Mouse (Mus musculus): Measurements from ENCODE around the gene Gtf3a. TPM values are rescaled to one million over a fixed set of nuclear protein-coding genes. Genes with fewer than 3 reads are reported as not detected.

Gene Gtf3a
- total RNA-seq, 1 experiment from 2014 or later, result 32.3 TPM

DNA sequence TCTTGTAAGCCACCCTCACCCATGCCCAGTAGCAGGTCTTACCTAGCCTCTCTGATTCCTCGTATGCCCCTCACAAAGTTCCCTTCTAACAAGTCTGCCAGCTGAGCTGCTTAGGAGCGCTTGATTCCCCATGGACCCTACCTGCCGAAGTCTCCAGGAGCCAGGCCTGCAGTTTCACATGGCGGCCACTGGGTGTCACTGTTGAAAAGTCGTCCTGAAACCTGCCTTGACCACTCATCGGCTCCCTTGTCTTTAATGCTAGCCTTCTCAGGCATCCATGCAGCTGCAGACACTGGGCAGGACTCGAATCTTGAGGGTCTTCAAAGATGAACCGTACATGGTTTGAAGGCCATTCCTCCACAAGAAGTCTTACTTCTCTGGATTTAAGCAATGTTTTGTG is 34.8 kb downstream of the Gtf3a start:
- peak; percentile 75 for DNase-seq

DNA sequence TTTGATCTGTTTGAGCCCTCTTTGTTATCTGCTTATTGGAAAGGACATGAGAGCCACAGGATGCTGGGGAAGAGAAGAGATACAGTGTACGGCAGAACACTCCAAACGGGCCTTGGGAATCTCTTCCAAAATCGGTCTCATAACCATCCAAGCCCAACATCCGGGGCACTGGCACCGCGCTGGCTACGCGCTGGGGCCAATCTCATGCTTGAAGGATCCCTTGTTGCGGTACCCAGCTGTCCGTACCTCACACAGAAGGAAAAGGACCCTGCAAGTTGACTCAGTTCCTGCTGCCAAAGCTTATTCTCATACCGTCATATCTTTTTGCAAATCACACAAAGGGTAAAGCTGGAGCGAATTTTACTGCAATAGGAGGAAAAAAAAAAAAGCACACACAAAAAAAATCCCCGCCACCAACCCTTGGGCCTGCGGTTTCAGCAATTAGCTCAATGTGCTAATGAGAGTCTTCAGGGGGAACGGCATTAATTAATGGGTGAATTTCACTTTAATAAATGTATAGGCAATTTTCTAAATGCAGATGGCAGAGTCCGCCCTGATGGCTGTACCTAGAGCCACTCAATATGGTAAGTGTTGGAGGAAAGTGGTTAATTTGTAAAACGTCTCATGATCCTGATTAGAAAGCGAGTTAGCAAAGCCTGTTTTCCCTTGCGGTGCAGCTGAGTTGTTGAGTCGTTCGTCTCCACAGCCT is 37.4 kb downstream of the Gtf3a start:
- DNase-seq, result no peak

DNA sequence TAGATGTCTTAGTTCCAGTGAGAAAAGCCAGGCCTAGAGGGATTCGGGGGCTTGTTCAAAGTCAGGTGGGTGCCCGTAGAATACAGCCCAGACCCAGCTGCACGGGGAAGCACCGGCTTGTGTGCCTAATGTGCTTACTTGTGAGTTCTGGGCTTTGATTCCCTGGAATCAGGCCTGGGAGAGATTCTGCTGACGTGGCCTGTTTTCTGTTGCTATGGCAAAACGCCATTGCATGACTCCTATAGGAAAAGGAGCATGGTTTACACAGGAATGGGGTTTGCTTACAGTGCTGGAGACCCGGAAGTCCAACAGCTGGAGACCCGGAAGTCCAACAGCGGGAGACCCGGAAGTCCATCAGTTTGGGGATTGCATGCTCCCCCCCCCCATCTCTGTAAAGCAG is 39.1 kb downstream of the Gtf3a start:
- no peak for DNase-seq

DNA sequence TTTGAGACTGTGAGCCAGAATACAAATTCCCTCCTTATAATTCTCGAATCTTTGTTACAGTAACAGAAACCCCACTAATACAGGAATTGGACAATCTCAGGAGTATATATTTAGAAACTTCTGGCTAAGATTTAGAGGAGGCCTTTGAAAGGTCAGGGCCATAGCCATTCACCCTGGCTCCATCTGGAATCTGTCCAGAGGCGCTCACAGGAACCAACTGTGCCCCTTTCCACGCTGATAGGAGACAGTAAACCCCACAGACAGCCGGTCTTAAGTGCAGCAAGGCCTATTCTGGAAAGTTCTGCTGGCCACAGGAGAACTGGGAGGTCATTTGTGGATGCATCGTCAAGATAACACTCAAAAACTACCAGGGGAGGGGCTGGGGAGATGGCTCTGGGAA is 40.6 kb downstream of the Gtf3a start:
- peak; percentile 80 for DNase-seq

DNA sequence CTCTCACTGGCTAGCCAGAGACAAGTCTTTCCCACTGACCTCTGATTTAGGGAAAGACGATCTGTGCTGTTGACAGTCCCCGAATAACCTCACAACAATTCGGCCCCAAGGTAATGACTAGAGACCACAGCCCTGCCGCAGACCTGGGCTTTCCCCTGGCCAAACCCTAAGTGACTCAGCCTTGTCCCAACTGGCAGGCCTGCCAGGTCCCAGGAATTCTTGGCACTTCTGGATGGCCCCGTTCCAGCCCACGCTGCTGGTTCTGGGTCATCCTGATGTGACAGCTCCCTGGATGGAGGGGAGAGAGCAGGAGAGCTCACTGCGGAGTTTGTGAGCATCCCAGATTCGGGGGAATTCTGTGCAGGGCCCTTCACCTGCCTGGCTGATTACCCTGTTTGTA is 45.1 kb downstream of the Gtf3a start:
- DNase-seq, result peak; percentile 90

DNA sequence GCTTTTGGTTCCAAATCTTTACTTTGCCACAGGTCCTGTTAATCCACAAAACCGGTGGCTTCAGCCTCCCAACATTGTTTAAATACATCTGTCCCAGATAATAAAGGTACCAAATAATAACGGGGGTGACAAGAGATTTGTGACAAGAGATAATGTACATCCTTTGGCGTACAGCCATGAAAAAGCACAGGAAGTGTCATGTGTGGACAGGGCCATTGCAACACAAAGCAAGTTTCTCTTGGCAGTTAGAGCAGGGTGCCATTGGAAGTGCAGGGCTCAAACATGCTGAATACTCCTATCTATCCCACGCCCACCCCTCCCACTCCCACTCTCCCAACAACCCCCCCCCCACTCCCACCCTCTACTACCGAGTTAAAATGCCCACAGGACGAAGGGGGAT is 46.5 kb downstream of the Gtf3a start:
- no peak for DNase-seq

DNA sequence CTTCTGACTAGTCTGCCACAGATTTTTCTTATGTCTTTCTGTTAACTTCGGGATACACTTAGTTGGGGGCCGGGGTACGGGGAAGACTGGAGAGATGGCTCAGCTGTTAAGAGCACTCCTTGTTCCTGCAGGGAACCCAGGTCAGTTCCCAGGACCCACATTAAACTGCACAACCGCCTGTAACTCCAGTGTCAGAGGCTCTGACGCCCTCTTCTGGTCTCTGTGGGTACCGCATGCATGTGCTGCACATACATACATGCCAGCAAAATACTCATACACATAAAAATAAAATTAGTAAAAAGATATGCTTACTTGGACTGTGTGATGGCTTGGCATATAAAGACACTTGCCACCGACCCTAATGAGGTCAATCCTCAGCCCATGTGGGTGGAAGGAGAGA is 48.4 kb downstream of the Gtf3a start:
- DNase-seq, result no peak

DNA sequence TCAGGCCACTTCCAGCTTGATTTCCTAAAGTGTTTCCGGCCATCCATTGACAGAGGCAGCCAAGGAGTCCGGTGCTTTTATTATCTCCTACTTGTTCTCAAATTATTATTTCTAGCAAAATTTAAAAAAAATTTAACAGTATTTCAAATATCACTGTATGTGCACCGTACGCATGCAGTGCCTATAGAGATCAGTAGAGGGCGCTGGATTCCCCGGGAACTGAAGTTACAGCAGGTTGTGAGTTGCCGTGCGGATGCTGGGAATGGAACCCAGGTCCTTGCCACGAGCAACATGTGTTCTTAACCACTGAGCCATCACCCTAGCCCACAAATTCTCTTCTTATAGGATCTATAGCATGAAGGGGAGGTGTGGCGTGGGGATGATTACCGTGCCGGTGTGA is 50.3 kb downstream of the Gtf3a start:
- DNase-seq, result no peak

DNA sequence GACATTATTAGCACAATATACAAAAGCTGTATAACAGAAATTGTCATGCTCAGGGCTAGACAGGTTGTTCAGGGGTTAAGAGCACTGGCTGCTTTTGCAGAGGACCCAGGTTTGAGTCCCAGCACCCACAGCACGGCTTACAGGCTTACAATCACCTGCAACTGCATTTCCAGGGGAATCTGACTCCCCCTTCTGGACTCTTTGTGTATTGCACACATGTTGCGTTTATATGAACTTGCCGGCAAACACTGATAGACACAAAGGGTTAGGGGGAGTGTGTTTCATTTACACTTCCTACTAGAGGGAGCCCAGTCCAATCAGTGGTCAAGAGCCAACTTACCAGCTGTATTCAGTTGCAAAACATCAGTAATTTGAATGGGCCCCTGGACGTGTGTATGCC is 52.9 kb downstream of the Gtf3a start:
- DNase-seq, result no peak

DNA sequence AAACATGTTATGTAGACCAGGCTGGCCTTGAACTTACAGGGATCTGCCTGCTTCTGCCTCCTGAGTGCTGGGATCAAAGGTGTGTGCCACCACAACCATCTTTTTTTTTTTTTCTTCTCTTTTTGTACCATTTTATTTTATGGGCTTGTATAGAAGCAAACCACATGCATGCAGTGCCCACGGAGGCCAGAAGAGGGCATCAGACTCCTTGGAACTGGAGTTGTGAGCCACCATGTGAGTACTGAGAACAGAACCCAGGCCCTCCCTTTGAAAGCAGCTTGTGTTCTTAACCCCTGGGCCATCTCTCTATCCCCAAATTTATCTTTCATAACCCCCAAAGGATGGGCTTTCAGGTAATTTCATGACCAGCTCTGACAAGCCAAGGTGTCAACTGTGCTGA is 54.8 kb downstream of the Gtf3a start:
- DNase-seq, result no peak

Other genes with a start within 250 kb of the Gtf3a start
- gene Usp12, start 153.7 kb upstream of the Gtf3a start, total RNA-seq (2021), result 26.3 and 33.8 TPM in 2 replicates
- 347 and 433 TPM in 2 replicates for gene Rpl21, start 115.8 kb upstream of the Gtf3a start, total RNA-seq (2021)
- gene Rasl11a, start 103.6 kb upstream of the Gtf3a start, total RNA-seq (2021), result 8.4 and 8.7 TPM in 2 replicates
- gene Mtif3, start 15.1 kb downstream of the Gtf3a start, total RNA-seq (2021), result 28.5 and 31.7 TPM in 2 replicates
- 18.5 and 18.8 TPM in 2 replicates for gene Lnx2, start 127.9 kb downstream of the Gtf3a start, total RNA-seq (2021)
- 137 and 144 TPM in 2 replicates for gene Polr1d, start 128.4 kb downstream of the Gtf3a start, total RNA-seq (2021)
- not detected in 2 replicates for gene Gsx1, start 240.0 kb downstream of the Gtf3a start, total RNA-seq (2021)